Mouse (Mus musculus) limb, embryonic 10.5 days (tissue): ENCODE data around the gene Kank1. TPM values are rescaled to one million over a fixed set of nuclear protein-coding genes. Genes with fewer than 3 reads are reported as not detected.

Source experiments
- DNase-seq: peaks from one replicate; pipeline ENCODE4 v3.0.0-alpha.2; 2017; ENCODE audit warnings: low spot score
- H3K27ac ChIP-seq: fragments of 300-500 bp; sonication (generic); 2 replicates; pipeline ENCODE4 v1.5.1; 2016; ENCODE audit warnings: mild to moderate bottlenecking
- H3K27me3 ChIP-seq: fragments of 300-500 bp; sonication (generic); 2 replicates; pipeline ENCODE4 v1.6.1; 2016; ENCODE audit warnings: low read depth, mild to moderate bottlenecking; ENCODE audit not compliant: poor library complexity, severe bottlenecking
- H3K36me3 ChIP-seq: fragments of 300-500 bp; sonication (generic); 2 replicates; pipeline ENCODE4 v1.6.1; 2016; ENCODE audit warnings: mild to moderate bottlenecking, moderate library complexity
- H3K4me1 ChIP-seq: fragments of 300-500 bp; sonication (generic); 2 replicates; pipeline ENCODE4 v1.6.1; 2016
- H3K4me3 ChIP-seq: fragments of 300-500 bp; sonication (generic); 2 replicates; pipeline ENCODE4 v1.5.1; 2016; ENCODE audit warnings: mild to moderate bottlenecking, moderate library complexity
- H3K9me3 ChIP-seq: fragments of 300-500 bp; sonication (generic); replicated peaks from 2 replicates; pipeline ENCODE4 v1.6.1; 2016; ENCODE audit warnings: mild to moderate bottlenecking
- WGBS: fragments of 180-500 bp; shearing (Covaris S2); methylation state at CpG from one replicate; pipeline ENCODE4 v1.1.7; 2016; 5-methylcytosine and 5-hydroxymethylcytosine counted together
- polyA plus RNA-seq: library from polyadenylated mRNA; unstranded; fragments of >200 nt; fragmentation: Nextera tagmentation; extraction: Ambion mirVana; gene quantifications from 2 replicates; pipeline ENCODE4 v1.2.1, GENCODE M21; 2016

Gene Kank1
- polyA plus RNA-seq, 1 experiment from 2014 or later = 33.7 TPM

DNA sequence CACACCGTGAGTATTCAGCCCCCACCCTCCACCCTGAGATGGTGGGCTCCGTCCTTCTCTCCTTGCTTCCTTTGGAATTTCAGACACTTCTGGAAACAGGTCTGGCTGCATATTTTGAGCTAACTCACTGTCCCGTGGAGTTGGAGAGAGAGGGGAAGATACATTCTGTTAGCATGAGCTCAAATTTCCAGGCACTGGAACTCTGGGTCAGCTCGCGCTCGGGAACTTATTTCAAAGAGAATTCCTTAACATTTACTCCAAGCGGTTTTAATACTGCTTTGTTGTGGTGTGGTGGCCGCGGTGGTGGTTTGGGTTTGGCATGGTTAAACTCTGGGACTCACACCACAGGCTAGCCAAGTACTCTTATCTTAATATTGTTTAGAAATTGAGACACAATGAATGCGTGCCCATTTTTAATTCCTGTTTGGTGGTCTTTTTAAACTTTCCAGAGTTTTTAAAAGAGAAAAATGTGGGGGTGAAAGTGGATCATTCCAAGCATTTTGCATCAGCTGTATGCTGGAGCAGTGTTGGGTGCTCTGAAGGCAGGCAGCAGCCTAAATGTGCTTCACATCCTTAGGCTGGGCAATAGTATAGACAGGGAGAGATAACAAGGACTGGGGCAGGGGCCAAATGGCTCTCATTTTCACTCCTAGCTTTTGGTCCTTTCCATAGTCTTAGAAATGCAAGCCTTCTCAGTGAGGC is 170.6 kb downstream of the Kank1 start:
- H3K4me1 ChIP-seq = peaks cover 56% of the 10 kb centered on the region

DNA sequence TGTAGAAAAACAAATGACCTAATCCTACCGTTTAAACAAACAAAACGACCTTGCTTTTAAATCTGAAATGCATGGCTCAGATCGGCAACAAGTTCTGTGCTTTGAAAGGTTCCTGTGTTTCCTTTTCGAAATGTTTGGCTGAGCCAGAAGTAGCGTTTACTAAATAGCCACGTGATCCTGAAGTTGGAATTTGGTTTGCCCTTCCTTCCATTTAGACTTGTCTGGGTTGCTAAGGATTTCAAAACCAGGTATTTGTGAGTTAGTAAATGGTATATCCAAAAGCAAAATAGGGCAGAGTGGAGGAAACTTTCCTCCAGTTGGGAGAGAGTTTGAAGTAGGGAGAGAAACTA is 171.1 kb downstream of the Kank1 start:
- 13% methylated on average over 6 of the region's 6 CpGs for WGBS
- Histone ChIP-seq H3K4me3 (peak overlapping the region; percentile 65), H3K4me1 (peaks cover 54% of the 10 kb centered on the region), H3K9me3 (no peaks in the 10 kb centered on the region), H3K27me3 (no peaks in the 10 kb centered on the region), H3K36me3 (peaks cover 41% of the 10 kb centered on the region), H3K27ac (peak overlapping the region; percentile 94)
- no peak for DNase-seq

More for the DNA sequence above, 170.6 kb downstream of the Kank1 start:
- peaks cover 35% of the 10 kb centered on the region for H3K36me3 ChIP-seq
- no peaks in the 10 kb centered on the region for H3K27me3 ChIP-seq
- DNase-seq = no peak
- H3K9me3 ChIP-seq = no peaks in the 10 kb centered on the region
- WGBS = 8% methylated on average over 10 of the region's 10 CpGs
- peak overlapping the region; percentile 94 for H3K27ac ChIP-seq
- H3K4me3 ChIP-seq = peak overlapping the region; percentile 65

DNA sequence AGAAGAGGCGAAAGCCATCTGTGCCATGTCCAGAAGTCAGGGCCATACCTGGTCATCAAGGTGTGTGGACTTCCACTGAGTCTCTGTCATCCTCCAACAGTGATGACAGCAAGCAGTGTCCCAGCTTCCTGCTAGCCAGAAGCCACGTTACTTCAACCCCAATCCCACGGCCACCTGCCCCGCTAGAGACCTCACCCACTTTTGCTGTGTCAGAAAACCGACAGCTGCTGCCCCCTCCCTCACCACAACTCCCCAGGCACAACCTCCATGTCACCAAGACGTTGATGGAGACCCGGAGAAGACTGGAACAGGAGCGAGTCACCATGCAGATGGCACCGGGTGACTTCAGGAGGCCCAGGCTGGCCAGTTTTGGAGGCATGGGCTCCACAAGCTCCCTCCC is 172.5 kb downstream of the Kank1 start:
- WGBS = 97% methylated on average over 9 of the region's 9 CpGs
- H3K27ac ChIP-seq = no peak overlapping the region
- peaks cover 53% of the 10 kb centered on the region for H3K36me3 ChIP-seq
- no peak for DNase-seq
- no peaks in the 10 kb centered on the region for H3K27me3 ChIP-seq
- no peaks in the 10 kb centered on the region for H3K9me3 ChIP-seq
- H3K4me3 ChIP-seq = no peak overlapping the region
- peaks cover 54% of the 10 kb centered on the region for H3K4me1 ChIP-seq

DNA sequence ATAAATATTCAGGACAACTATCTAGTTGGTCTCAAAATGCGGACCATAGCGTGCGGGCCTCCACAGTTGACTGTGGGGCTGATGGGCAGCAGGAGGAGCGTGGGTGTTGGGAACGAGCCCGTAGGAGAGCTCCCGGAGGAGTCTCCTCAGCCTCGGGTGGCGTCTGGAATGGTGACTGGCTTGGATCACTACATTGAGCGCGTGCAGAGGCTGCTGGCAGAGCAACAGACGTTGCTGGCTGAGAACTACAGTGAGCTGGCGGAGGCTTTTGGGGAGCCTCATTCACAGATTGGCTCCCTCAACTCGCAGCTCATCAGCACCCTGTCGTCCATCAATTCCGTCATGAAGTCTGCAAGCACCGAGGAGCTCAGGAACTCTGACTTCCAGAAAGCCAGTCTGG is 174.6 kb downstream of the Kank1 start:
- Histone ChIP-seq H3K27me3 (no peaks in the 10 kb centered on the region), H3K4me3 (no peak overlapping the region), H3K9me3 (no peaks in the 10 kb centered on the region), H3K36me3 (peaks cover 54% of the 10 kb centered on the region), H3K4me1 (peaks cover 63% of the 10 kb centered on the region), H3K27ac (no peak overlapping the region)
- DNase-seq = no peak
- WGBS = 82% methylated on average over 17 of the region's 17 CpGs

DNA sequence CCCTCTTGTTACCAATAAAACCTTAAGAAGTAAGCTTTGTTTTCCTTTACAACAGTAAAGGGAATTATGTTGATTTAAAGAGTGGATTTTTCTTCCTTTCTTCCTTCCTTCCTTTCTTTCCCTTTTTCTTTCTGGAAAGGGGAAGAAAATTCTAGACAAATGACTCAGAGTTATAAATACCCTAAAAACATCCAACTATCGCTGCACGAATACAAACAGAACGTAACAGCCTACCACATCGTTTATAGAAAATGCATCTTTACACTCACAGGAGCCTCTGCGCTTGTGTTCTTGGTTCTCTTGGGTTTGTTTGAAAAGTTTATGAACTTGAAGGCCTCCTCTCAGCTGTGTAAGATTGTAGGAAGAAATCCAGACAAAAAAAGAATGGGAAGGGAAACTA is 178.7 kb downstream of the Kank1 start:
- DNase-seq = no peak
- Histone ChIP-seq H3K4me1 (peaks cover 38% of the 10 kb centered on the region), H3K27ac (peak overlapping the region; percentile 73; the same call in 1 of the 2 replicates), H3K9me3 (no peaks in the 10 kb centered on the region), H3K4me3 (no peak overlapping the region), H3K36me3 (peaks cover 49% of the 10 kb centered on the region), H3K27me3 (no peaks in the 10 kb centered on the region)
- WGBS = 80% methylated on average over 5 of the region's 5 CpGs

DNA sequence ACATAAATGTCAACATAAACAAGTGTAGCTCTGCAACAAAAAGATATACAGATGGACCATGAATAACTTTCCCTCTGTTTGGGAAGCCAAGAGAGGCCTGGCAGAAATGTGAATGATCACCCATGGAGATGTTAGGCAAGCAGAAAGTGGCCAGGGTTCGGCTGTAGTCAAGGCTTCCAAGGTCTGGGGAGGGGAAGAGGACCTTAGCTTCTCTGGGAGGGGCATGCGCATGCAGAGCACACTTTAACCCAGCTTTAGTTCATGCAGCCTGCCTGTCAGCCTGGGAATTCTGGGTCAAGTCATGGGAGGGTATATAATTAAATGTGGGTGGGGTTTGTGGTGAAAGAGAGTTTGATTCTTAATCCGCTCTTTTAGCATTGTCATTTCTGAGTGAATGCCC is 180.9 kb downstream of the Kank1 start:
- WGBS = 89% methylated on average over 3 of the region's 3 CpGs

DNA sequence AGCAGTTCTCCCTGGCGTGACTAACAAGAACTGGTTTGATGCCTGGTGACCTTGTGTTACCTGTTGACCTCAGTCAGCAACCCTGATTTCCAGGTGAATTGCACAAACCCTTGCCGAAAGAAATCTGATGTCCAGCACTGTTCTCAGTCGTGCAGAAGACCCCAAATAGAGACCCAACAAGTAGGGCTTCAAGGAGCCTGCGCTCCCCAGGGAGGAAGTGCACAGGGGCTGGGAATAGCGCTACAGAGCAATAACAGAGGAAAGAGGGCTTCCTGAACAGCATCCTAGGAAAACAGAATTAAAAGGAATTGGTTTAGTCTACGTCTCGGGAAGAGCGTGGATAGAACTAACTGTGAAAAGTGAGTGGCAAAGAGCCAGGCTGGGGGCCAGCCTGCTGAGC is 183.2 kb downstream of the Kank1 start:
- Histone ChIP-seq H3K36me3 (peaks cover 41% of the 10 kb centered on the region), H3K4me3 (no peak overlapping the region), H3K4me1 (peaks cover 12% of the 10 kb centered on the region)

More for the DNA sequence above, 180.9 kb downstream of the Kank1 start:
- Histone ChIP-seq H3K27ac (no peak overlapping the region), H3K36me3 (peaks cover 34% of the 10 kb centered on the region), H3K27me3 (no peaks in the 10 kb centered on the region), H3K4me3 (no peak overlapping the region), H3K4me1 (peaks cover 25% of the 10 kb centered on the region), H3K9me3 (no peaks in the 10 kb centered on the region)
- no peak for DNase-seq

DNA sequence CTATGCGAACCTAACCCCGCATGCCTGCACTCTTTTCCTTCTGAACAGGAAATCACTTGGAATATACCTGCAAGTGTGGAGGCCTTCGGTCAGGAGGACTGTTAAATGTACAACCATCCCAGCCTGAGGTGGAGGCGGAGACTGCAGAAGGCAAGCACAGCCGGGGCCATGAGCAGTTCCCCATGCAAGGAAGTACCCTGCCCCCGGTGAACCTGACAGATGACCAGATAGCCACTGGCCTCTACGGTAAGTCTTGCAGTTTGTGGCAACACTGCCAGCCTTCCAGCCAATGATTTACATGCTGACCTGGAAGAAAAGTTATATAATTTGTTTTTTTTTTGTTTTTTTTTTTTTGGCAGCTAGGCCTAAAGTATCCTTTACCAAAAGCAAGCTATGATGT is 185.3 kb downstream of the Kank1 start:
- 85% methylated on average over 7 of the region's 7 CpGs for WGBS
- H3K27ac ChIP-seq = no peak overlapping the region
- no peaks in the 10 kb centered on the region for H3K27me3 ChIP-seq
- H3K9me3 ChIP-seq = no peaks in the 10 kb centered on the region
- DNase-seq = no peak
- H3K4me1 ChIP-seq = no peaks in the 10 kb centered on the region
- peaks cover 57% of the 10 kb centered on the region for H3K36me3 ChIP-seq
- no peak overlapping the region for H3K4me3 ChIP-seq

More for the DNA sequence above, 183.2 kb downstream of the Kank1 start:
- 84% methylated on average over 8 of the region's 8 CpGs for WGBS
- DNase-seq = no peak
- Histone ChIP-seq H3K27me3 (no peaks in the 10 kb centered on the region), H3K9me3 (no peaks in the 10 kb centered on the region), H3K27ac (no peak overlapping the region)

DNA sequence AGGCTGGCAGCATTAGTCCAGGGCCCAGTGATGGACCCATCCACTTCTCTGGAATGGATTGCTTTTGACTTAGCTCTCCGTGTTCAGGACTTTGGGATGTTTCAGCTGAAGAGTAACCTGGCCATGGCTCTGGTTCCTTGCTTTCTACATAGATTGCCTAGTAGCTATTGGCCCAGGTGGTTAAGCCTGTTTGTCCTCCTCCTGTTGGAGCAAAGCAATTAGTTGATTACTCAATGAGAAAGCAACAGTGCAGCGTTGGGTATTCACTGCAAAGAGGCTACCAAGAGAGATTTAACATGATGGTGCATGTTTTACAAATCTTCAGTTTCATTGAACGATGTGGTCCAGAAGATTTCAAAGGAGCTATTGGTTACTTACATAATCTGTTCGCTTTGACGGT is 186.6 kb downstream of the Kank1 start:
- H3K27ac ChIP-seq = no peak overlapping the region

DNA sequence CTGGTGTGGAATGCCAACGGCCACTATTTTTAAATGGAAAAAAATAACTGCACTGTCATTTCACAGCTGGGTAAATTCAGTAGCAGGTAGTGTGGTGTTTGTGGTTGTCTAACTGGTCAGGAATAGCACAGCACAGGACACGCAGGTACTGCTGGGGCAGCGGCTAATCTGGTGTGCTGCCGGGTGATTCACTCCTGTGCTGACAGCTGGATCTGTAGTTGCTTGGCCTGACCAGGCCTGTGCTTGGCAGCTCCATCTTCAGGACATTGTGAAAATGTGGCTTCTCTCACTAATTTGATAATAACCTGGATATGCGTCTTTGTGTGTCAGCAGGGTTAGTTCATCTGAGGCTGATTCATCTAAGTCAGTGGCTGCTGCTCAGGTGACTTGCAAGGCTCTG is 189.7 kb downstream of the Kank1 start:
- H3K36me3 ChIP-seq = peaks cover 91% of the 10 kb centered on the region
- WGBS = 94% methylated on average over 5 of the region's 5 CpGs
- no peaks in the 10 kb centered on the region for H3K27me3 ChIP-seq
- H3K27ac ChIP-seq = no peak overlapping the region
- no peak for DNase-seq
- no peaks in the 10 kb centered on the region for H3K9me3 ChIP-seq
- H3K4me3 ChIP-seq = no peak overlapping the region
- H3K4me1 ChIP-seq = peaks cover 7% of the 10 kb centered on the region; the same call in 1 of the 2 replicates

More for the DNA sequence above, 186.6 kb downstream of the Kank1 start:
- Histone ChIP-seq H3K4me3 (no peak overlapping the region), H3K36me3 (peaks cover 65% of the 10 kb centered on the region), H3K9me3 (no peaks in the 10 kb centered on the region), H3K4me1 (0 out of 2 replicates have a peak, but pooled peaks cover 1% of the 10 kb centered on the region), H3K27me3 (no peaks in the 10 kb centered on the region)
- WGBS = 87% methylated on average over 5 of the region's 5 CpGs
- no peak for DNase-seq

DNA sequence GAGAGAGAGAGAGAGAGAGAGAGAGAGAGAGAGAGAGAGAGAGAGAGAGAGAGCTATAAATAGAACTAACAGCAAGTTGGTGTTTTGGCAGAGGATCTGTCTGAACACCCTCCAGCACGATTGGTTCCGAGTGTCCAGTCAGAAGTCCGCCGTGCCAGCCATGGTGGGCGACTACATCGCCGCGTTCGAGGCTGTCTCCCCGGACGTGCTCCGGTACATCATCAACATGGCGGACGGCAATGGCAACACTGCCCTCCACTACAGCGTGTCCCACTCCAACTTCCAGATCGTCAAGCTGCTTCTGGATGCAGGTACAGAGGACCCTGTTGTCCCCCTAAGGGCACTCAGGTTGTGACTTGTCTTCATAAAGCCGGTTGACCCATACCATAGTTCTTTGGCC is 191.1 kb downstream of the Kank1 start:
- Histone ChIP-seq H3K4me1 (peaks cover 19% of the 10 kb centered on the region), H3K9me3 (no peaks in the 10 kb centered on the region), H3K4me3 (no peak overlapping the region), H3K36me3 (peaks cover 96% of the 10 kb centered on the region), H3K27me3 (no peaks in the 10 kb centered on the region), H3K27ac (no peak overlapping the region)
- WGBS = 96% methylated on average over 17 of the region's 17 CpGs
- no peak for DNase-seq

DNA sequence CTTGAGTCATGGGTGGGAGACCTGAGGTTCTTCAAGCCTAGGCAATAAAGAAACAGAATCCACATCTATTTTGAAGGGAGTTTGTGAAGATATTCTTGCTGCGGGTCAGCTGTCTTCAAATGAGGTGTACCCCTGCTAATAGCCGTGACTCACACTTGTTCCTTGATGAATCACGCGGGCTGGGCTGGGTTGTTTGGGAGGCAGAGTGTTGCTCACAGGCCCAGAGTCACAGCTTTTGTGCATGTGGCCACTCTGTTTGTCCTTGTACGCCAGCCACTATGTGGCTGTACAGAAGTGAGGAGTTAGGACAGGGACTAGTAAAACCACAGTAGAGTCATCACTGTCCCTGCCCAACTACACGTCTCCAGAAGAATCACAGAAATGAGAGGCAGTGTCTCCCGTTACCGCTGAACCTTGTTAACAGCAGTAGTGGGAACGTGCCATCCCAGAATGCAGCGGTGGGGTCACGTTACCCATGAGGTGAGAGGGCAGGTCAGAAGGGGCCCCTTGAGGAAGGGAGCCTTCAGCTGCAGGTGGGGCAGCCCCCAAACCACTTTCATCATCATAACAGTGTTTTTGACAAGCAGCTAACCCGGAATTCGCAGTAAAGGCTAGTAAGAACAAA is 191.7 kb downstream of the Kank1 start:
- H3K27me3 ChIP-seq = no peaks in the 10 kb centered on the region
- 91% methylated on average over 13 of the region's 13 CpGs for WGBS
- peaks cover 96% of the 10 kb centered on the region for H3K36me3 ChIP-seq
- H3K27ac ChIP-seq = no peak overlapping the region
- no peaks in the 10 kb centered on the region for H3K9me3 ChIP-seq
- no peak for DNase-seq
- H3K4me1 ChIP-seq = peaks cover 23% of the 10 kb centered on the region
- no peak overlapping the region for H3K4me3 ChIP-seq

DNA sequence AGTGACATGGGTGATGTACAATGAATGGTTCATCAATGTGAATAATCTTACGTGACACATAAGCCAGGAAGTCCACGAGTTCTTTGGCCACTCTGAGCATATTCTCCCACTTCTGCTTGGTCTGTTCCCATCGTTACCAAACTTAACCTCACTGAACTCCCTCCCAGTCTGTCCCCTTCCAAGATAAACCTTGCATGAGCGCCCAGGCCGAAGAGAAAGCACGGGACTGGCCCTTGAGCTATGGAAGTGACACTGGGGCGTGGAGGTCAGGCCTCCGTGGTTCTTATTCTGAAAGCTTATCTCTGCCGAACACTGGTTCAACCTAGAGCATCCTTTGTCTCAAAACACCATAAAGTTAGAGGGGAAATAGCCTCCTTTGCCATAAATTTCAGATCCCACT is 194.7 kb downstream of the Kank1 start:
- peaks cover 37% of the 10 kb centered on the region for H3K4me1 ChIP-seq
- H3K27me3 ChIP-seq = no peaks in the 10 kb centered on the region
- H3K4me3 ChIP-seq = no peak overlapping the region
- no peak overlapping the region; the same call in 1 of the 2 replicates for H3K27ac ChIP-seq
- H3K36me3 ChIP-seq = peaks cover 79% of the 10 kb centered on the region
- no peak for DNase-seq
- H3K9me3 ChIP-seq = no peaks in the 10 kb centered on the region
- 85% methylated on average over 9 of the region's 9 CpGs for WGBS
